Mouse (Mus musculus) hindbrain, embryonic 12.5 days (tissue): ENCODE measurements at regions not wholly inside any gene's neighbourhood (a gene's known extent, or its start where the extent isn't known, plus 50 kb on each side); places are given as distances from the start of the nearest gene placed in this dataset.

Experiments
- ATAC-seq: fragments of 200-750 bp; cut with Nextera tagmentation; 2 replicates; pipeline ENCODE4 v1.8.0; 2017; ENCODE audit warnings: moderate TSS enrichment; ENCODE audit not compliant: low FRiP score
- H3K27ac ChIP-seq: fragments of 300-500 bp; sonication (generic); 2 replicates; pipeline ENCODE4 v1.5.1; 2016; ENCODE audit warnings: mild to moderate bottlenecking
- H3K27me3 ChIP-seq: fragments of 300-500 bp; sonication (generic); 2 replicates; pipeline ENCODE4 v1.6.1; 2016; ENCODE audit warnings: mild to moderate bottlenecking
- H3K36me3 ChIP-seq: fragments of 300-500 bp; sonication (generic); 2 replicates; pipeline ENCODE4 v1.6.1; 2016; ENCODE audit warnings: mild to moderate bottlenecking
- H3K4me1 ChIP-seq: fragments of 300-500 bp; sonication (generic); 2 replicates; pipeline ENCODE4 v1.6.1; 2016
- H3K4me2 ChIP-seq: fragments of 300-500 bp; sonication (generic); replicated peaks from 2 replicates; pipeline ENCODE4 v1.6.1; 2016; ENCODE audit warnings: mild to moderate bottlenecking
- H3K4me3 ChIP-seq: fragments of 300-500 bp; sonication (generic); 2 replicates; pipeline ENCODE4 v1.5.1; 2016; ENCODE audit warnings: mild to moderate bottlenecking
- H3K9ac ChIP-seq: fragments of 300-500 bp; sonication (generic); 2 replicates; pipeline ENCODE4 v1.6.1; 2016; ENCODE audit warnings: mild to moderate bottlenecking, moderate library complexity
- H3K9me3 ChIP-seq: fragments of 300-500 bp; sonication (generic); replicated peaks from 2 replicates; pipeline ENCODE4 v1.6.1; 2016; ENCODE audit warnings: mild to moderate bottlenecking
- whole genome bisulfite sequencing: fragments of 180-500 bp; shearing (Covaris S2); methylation state at CpG from one replicate; pipeline ENCODE4 v1.1.7; 2016; 5-methylcytosine and 5-hydroxymethylcytosine counted together

DNA sequence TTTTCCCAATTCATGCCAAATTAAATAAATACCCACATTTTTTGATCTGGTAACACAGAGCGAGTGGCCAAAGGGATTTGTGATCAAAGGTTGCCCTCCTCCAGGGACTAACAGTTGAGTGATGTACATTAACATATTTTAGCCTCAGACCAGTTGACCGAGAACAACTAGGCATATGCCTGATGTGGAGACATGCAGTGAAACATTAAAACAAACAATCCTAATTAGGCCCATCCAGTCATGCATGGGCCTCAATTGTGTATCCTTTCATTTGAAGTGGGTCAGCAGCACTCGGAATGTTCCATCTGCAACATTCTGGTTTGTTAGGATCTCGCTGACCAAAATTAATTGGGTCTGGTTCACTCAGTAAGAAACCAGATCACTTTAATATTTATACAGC lies 199.4 kb upstream of the Pik3r1 start:
- ATAC-seq: no peak
- no peak overlapping the region for H3K4me2 ChIP-seq
- no peaks in the 10 kb centered on the region for H3K9me3 ChIP-seq
- H3K27ac ChIP-seq: no peak overlapping the region
- 72% methylated on average over 4 of the region's 4 CpGs for WGBS
- no peak overlapping the region for H3K9ac ChIP-seq
- H3K4me1 ChIP-seq: no peaks in the 10 kb centered on the region
- no peak overlapping the region for H3K4me3 ChIP-seq
- H3K36me3 ChIP-seq: no peaks in the 10 kb centered on the region
- no peaks in the 10 kb centered on the region for H3K27me3 ChIP-seq

DNA sequence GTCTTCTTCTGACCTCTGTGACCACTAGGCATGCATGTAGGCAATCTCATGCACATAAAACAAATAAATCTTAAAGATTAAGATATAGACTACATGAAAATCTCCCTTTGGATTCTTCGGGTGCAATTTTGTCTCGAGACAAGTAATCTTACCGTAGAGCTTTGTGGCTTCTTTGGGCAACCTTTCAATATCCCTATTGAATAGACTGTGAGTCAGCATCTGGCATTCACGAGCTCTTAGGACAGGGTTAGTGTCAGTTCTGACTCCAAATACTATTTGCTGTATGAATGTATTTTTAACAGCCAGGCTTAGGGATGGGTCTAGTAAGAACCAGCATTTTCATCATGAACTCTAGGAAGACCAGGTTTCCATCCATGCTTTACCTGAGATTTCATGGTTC lies 208.7 kb upstream of the Pik3r1 start:
- Histone ChIP-seq H3K27me3 (no peaks in the 10 kb centered on the region), H3K4me3 (no peak overlapping the region), H3K4me2 (no peak overlapping the region), H3K9me3 (no peaks in the 10 kb centered on the region), H3K27ac (no peak overlapping the region), H3K36me3 (no peaks in the 10 kb centered on the region), H3K4me1 (no peaks in the 10 kb centered on the region), H3K9ac (no peak overlapping the region)
- WGBS: 91% methylated on average over 4 of the region's 4 CpGs
- no peak for ATAC-seq

DNA sequence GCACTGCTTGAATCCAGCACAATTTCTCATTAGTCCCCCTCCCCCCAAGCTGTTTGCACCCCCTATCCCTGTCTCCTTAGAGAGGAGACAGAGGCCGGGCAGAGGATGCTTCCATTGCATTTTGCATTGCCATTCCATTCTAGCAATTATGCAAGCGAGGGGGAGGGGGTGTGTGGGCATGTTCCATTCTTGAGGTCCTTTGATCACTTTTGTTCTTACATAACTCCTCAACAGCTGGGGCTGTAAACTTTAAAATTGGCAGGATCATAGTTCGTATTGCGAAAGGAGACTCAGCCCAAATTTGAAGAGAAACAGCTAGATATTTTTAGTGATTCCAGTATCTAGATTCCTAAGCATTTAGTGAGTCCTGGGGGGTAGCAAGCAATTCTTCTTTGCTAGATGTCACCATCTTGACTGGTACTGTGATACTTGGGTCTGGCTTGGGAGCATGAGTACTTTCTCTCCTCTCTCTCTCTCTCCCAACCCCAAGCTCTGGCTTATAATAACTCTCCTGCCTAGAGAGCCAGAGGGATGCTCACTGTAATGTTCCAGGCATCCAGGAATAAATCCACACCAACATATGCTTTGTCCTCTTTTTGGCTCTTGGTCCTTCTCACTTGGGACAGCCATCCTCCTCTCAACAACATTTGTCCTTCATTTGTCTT lies 212.3 kb upstream of the Pik3r1 start:
- Histone ChIP-seq H3K27me3 (no peaks in the 10 kb centered on the region), H3K4me1 (no peaks in the 10 kb centered on the region), H3K27ac (no peak overlapping the region), H3K9ac (no peak overlapping the region), H3K4me3 (no peak overlapping the region), H3K36me3 (no peaks in the 10 kb centered on the region), H3K4me2 (no peak overlapping the region), H3K9me3 (0 out of 2 replicates have a peak, but pooled peaks cover 5% of the 10 kb centered on the region)
- WGBS: 72% methylated on average over 4 of the region's 4 CpGs
- no peak for ATAC-seq

DNA sequence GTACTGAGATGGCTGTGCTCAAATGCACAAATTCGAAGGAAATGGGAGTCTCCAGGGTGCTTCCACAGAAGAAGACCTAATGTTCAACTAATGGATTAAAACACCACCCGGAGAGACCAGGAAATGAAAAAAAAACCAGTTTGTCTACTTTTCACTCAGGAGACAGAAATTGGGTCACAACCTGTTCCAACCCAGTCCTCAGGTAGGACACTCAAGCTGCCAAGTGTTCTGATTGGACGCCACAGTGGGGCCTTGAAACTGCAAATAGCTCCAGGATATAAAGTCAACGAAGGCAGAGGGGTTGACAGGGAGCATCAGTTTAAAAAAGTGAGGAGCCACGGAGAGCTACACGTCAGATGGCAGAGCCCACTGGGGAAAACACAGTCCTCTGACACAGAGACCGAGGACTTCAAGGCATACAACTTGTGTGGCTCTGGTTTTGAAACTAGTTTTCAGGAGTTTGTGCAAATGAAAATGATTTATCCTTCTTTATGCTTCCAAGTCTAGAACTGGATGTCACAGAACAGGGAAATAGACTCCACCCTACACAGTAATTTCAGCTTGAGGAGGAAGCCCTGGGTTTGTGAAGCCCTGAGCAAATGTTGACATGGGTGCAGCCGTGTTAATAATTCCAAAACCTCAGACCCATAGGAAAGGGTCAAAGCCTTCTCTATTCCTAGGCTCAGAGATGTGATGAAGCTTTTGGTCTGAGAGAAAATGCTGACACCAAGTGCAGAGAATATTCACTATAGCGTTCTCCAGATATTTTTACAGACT lies 220.8 kb upstream of the Pik3r1 start:
- no peak for ATAC-seq
- H3K36me3 ChIP-seq: no peaks in the 10 kb centered on the region
- no peaks in the 10 kb centered on the region for H3K27me3 ChIP-seq
- H3K27ac ChIP-seq: no peak overlapping the region
- WGBS: 81% methylated on average over 9 of the region's 9 CpGs
- H3K4me3 ChIP-seq: no peak overlapping the region
- H3K9me3 ChIP-seq: no peaks in the 10 kb centered on the region
- H3K4me1 ChIP-seq: no peaks in the 10 kb centered on the region
- H3K9ac ChIP-seq: no peak overlapping the region
- no peak overlapping the region for H3K4me2 ChIP-seq

DNA sequence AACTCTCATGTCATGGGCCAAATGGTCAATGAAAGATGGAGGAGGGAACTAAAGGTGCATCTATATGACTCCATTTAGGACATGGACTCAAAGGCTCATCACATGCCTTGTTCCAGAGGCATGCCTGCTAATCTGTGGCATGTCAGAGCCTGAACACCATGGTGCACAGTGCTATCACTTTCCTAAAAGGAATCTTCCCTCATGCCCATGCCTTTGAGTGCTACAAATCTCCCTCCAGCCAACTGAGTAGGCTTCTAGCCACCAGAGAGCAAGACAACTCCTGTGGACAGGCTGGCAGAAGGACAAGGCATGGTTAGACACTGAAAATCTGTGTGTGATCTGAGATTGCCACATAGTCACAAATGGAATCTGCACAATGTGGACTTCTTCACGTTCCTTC lies 223.7 kb upstream of the Pik3r1 start:
- 94% methylated on average over 1 of the region's 1 CpGs for WGBS
- no peak overlapping the region for H3K27ac ChIP-seq
- no peaks in the 10 kb centered on the region for H3K27me3 ChIP-seq
- no peak overlapping the region for H3K4me2 ChIP-seq
- no peak overlapping the region for H3K4me3 ChIP-seq
- ATAC-seq: no peak
- H3K9ac ChIP-seq: no peak overlapping the region
- H3K9me3 ChIP-seq: no peaks in the 10 kb centered on the region
- H3K4me1 ChIP-seq: no peaks in the 10 kb centered on the region
- no peaks in the 10 kb centered on the region for H3K36me3 ChIP-seq

DNA sequence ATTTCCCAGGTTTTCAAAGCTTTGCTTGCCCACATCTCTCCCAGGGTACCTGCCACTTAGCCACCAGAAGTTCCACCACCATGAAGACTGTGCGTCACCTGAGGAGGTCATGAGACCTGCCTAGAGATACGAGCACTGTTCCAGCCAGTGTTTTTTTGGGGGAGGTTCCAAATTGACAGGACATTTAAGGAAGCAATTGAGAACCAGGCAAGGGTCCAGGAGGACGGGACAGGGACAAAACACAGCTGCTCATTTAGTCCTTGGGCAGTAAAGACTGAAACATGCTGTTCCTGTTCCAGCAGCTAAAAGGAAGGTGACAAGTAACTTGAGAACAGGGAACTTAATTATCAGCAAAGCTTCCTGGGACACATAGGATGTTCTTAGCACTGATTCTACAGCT lies 226.8 kb upstream of the Pik3r1 start:
- WGBS: 78% methylated on average over 3 of the region's 3 CpGs
- H3K4me3 ChIP-seq: no peak overlapping the region
- no peak for ATAC-seq

DNA sequence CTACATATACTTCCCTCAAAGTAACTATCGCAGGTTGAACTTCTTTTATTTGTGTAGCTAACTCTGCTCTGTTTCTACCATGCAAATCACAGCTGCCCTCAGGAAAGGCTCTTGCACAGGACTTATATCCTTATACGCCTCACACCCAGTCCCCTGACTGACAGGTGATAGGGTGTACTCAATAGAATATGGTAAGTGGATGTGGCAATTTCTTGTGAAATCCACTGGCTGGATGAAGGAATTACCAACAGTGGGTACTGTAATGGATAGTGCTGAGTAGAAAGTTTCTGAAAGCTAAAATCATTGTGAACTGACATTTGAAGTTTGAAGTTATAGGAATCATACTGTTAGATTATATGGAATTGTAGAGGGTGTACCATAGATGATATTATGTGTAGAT lies 227.5 kb upstream of the Pik3r1 start:
- Histone ChIP-seq H3K27me3 (no peaks in the 10 kb centered on the region), H3K4me1 (no peaks in the 10 kb centered on the region), H3K4me3 (no peak overlapping the region), H3K9me3 (no peaks in the 10 kb centered on the region), H3K9ac (no peak overlapping the region), H3K4me2 (no peak overlapping the region), H3K36me3 (no peaks in the 10 kb centered on the region), H3K27ac (no peak overlapping the region)
- 95% methylated on average over 2 of the region's 2 CpGs for WGBS
- ATAC-seq: no peak

More for the DNA sequence above, 226.8 kb upstream of the Pik3r1 start:
- no peaks in the 10 kb centered on the region for H3K4me1 ChIP-seq
- no peak overlapping the region for H3K9ac ChIP-seq
- no peaks in the 10 kb centered on the region for H3K27me3 ChIP-seq
- no peaks in the 10 kb centered on the region for H3K36me3 ChIP-seq
- no peaks in the 10 kb centered on the region for H3K9me3 ChIP-seq
- no peak overlapping the region for H3K4me2 ChIP-seq
- no peak overlapping the region for H3K27ac ChIP-seq

DNA sequence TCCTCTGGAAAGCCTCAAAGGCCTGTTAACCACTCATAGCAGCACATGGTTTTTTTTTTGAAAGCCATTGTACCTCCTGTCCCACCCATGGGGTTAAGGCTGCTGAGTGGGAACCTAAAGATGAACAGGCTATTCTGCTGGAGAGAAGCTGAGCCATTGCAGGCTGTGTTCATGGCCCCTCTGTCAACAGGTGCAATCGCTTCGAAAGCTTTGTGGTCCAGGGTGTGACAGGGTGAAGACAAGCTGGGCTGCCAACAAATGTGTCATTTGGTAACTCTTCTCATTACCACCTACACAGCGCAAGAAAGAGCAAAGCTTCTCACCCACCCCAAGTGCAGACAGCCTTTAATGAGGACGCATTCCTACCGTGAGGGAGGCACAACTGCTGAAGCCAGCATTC lies 228.1 kb upstream of the Pik3r1 start:
- Histone ChIP-seq H3K27me3 (no peaks in the 10 kb centered on the region), H3K4me3 (no peak overlapping the region), H3K9ac (no peak overlapping the region), H3K27ac (no peak overlapping the region), H3K36me3 (no peaks in the 10 kb centered on the region), H3K4me1 (no peaks in the 10 kb centered on the region), H3K4me2 (no peak overlapping the region), H3K9me3 (no peaks in the 10 kb centered on the region)
- 69% methylated on average over 5 of the region's 5 CpGs for WGBS
- ATAC-seq: no peak

DNA sequence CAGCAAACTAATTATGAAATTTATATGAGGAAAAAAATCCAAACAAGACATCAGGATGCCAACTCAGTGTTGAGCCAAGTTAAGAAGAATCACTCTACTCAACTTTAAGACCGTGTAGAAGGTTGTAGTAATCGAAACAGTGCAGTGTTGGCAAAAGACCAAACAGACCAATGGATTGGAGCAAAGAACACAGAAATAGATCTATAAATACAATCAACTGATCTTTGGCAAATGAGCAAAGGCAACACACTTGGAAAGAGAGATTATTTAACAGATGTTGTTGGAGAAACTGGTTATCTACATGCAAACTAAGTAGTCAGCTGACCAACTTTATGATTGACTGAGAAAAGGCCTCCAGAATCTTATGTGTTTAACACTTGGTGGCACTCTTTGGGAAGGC lies 229.4 kb upstream of the Pik3r1 start:
- Histone ChIP-seq H3K4me1 (no peaks in the 10 kb centered on the region), H3K36me3 (no peaks in the 10 kb centered on the region), H3K4me2 (no peak overlapping the region), H3K4me3 (no peak overlapping the region), H3K9ac (no peak overlapping the region), H3K27ac (no peak overlapping the region), H3K27me3 (no peaks in the 10 kb centered on the region), H3K9me3 (no peaks in the 10 kb centered on the region)
- no peak for ATAC-seq
- WGBS: 96% methylated on average over 2 of the region's 2 CpGs

DNA sequence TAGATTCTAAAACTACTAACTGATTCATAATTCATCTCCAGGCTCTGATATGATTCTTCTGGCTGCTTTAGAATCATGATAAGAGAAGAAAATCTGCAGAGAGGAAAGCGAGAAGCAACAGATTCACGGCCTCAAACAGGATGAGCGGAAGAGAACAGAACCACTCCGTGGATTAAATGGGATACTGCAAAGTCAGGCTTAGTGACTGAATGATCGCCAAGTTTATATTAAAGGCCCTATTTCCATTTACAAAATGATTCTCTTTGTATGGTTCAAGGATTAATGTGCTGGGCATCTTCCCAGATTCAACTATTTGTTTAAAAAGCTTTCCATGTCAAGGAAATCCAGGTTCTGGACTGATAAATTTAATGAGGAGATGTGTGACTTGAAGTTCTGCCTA lies 238.5 kb upstream of the Pik3r1 start:
- H3K4me3 ChIP-seq: no peak overlapping the region
- no peaks in the 10 kb centered on the region for H3K4me1 ChIP-seq
- no peak overlapping the region for H3K9ac ChIP-seq
- H3K4me2 ChIP-seq: no peak overlapping the region
- H3K27ac ChIP-seq: no peak overlapping the region
- H3K36me3 ChIP-seq: no peaks in the 10 kb centered on the region
- H3K9me3 ChIP-seq: no peaks in the 10 kb centered on the region
- WGBS: 94% methylated on average over 5 of the region's 5 CpGs
- H3K27me3 ChIP-seq: no peaks in the 10 kb centered on the region
- ATAC-seq: no peak

DNA sequence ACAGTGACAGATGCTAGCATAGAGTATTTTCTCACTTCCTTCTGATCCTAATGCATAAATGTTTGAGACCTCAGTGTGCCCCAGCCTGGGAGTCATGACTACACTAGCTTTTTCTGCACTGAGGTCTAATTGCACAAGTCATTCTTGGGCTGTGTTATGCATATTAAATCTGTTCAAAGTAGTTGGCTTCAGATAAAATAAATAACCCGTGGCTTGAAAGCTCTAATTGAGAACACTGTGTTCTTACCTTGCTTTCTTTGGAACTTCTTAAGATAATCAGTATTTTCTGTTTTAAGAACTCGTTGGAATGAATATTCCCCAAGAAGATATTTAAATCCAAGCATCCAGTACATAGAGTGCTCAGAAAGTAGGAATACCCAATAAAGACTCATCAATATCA lies 243.9 kb upstream of the Pik3r1 start:
- no peak for ATAC-seq
- no peaks in the 10 kb centered on the region for H3K9me3 ChIP-seq
- no peaks in the 10 kb centered on the region for H3K27me3 ChIP-seq
- no peak overlapping the region for H3K27ac ChIP-seq
- H3K4me3 ChIP-seq: no peak overlapping the region
- WGBS: 89% methylated on average over 2 of the region's 2 CpGs
- no peaks in the 10 kb centered on the region for H3K36me3 ChIP-seq
- H3K9ac ChIP-seq: no peak overlapping the region
- H3K4me1 ChIP-seq: no peaks in the 10 kb centered on the region
- no peak overlapping the region for H3K4me2 ChIP-seq

DNA sequence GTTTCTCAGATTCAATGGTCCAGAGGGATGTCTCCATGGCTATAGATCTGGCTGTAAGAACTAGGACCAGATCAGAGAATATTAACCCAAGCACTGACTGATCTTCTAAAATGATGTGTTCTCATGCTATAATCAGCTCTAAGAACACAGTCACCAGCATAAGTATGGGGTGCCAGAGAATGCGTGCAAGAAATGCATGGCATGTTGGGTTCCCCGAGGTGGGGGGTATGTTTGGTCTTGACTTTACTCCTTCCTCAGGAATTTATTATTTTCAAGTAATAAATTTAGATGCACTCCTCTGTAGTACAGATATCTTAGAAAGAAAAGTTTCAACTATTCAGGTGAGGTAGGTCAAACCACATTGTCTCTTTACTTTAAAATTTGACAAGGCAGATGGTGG lies 246.5 kb upstream of the Pik3r1 start:
- Histone ChIP-seq H3K9ac (no peak overlapping the region), H3K4me3 (no peak overlapping the region), H3K4me1 (no peaks in the 10 kb centered on the region), H3K4me2 (no peak overlapping the region), H3K27ac (no peak overlapping the region), H3K27me3 (no peaks in the 10 kb centered on the region), H3K36me3 (no peaks in the 10 kb centered on the region), H3K9me3 (no peaks in the 10 kb centered on the region)
- WGBS: 95% methylated on average over 2 of the region's 2 CpGs
- ATAC-seq: no peak

DNA sequence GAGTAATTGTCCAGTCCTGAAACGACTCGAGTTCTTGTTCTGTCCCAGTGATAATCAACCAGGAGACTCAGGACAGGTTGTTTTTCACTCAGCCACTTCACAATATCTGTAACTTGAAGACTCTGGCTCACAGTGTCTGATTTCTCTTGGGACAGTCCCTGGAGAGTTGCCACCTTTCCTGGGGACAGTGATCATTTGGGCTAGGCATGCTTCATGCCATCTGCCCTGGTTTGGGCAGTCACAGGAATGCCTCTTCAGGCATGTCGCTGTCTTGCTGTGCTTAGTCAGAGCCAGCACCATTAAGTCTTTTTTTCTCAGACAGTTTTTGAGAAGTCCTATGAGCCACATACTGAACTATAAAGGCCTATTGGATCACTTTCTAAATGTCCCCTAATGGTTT lies 246.9 kb upstream of the Pik3r1 start:
- Histone ChIP-seq H3K9me3 (no peaks in the 10 kb centered on the region), H3K9ac (no peak overlapping the region), H3K27me3 (no peaks in the 10 kb centered on the region), H3K4me1 (no peaks in the 10 kb centered on the region), H3K4me2 (no peak overlapping the region), H3K27ac (no peak overlapping the region), H3K36me3 (no peaks in the 10 kb centered on the region), H3K4me3 (no peak overlapping the region)
- WGBS: 81% methylated on average over 3 of the region's 3 CpGs
- no peak for ATAC-seq
